Mouse (Mus musculus) MEL (cell line): Measurements from ENCODE around the gene Anapc11. TPM values are rescaled to one million over a fixed set of nuclear protein-coding genes. Genes with fewer than 3 reads are reported as not detected.

Experiments
- DNase-seq: peaks from one replicate; pipeline ENCODE4 v3.0.0; 2011; ENCODE audit warnings: low read depth, low spot score
- H3K27ac ChIP-seq: 2 replicates; pipeline ENCODE4 v1.5.1; 2012; ENCODE audit warnings: low read depth, mild to moderate bottlenecking, control low read depth, low read length, moderate library complexity; ENCODE audit not compliant: control insufficient read depth
- H3K27me3 ChIP-seq, 2 experiments: fragments of 150-350 bp in 1 of 2; sonication (generic) in 1 of 2; 2 replicates each; pipeline ENCODE4 v1.6.1; 2012; ENCODE audit warnings: low read length in 2 of 2, mild to moderate bottlenecking in 2 of 2, improper control_type of control experiment in 1 of 2, moderate library complexity in 1 of 2; ENCODE audit not compliant: insufficient read depth in 2 of 2, control insufficient read depth in 1 of 2
- H3K36me3 ChIP-seq, 2 experiments: 2 replicates each; pipeline ENCODE4 v1.6.1; 2012 to 2014; ENCODE audit warnings: low read length in 2 of 2, improper control_type of control experiment in 1 of 2, inconsistent platforms in 1 of 2, mild to moderate bottlenecking in 1 of 2; ENCODE audit not compliant: insufficient read depth in 2 of 2, control insufficient read depth in 1 of 2
- H3K4me1 ChIP-seq, 2 experiments: fragments of 150-350 bp in 1 of 2; sonication (generic) in 1 of 2; 2 replicates each; pipeline ENCODE4 v1.6.1; 2012; ENCODE audit warnings: low read length in 2 of 2, improper control_type of control experiment in 1 of 2, mild to moderate bottlenecking in 1 of 2; ENCODE audit not compliant: insufficient read depth in 2 of 2, control insufficient read depth in 1 of 2
- H3K4me3 ChIP-seq, 2 experiments: fragments of 150-350 bp in 1 of 2; sonication (generic) in 1 of 2; 2 replicates each; pipeline ENCODE4 v1.5.1; 2012; ENCODE audit warnings: low read depth in 2 of 2, low read length in 2 of 2, mild to moderate bottlenecking in 2 of 2, moderate library complexity in 2 of 2, control low read depth in 1 of 2, improper control_type of control experiment in 1 of 2; ENCODE audit not compliant: control insufficient read depth in 1 of 2, insufficient read depth in 1 of 2
- H3K79me2 ChIP-seq: 2 replicates; pipeline ENCODE4 v1.6.1; 2012; ENCODE audit warnings: mild to moderate bottlenecking, low read length, moderate library complexity; ENCODE audit not compliant: control insufficient read depth, poor library complexity, insufficient read depth
- H3K9ac ChIP-seq: 2 replicates; pipeline ENCODE4 v1.6.1; 2012; ENCODE audit warnings: low read depth, mild to moderate bottlenecking, control low read depth, low read length, moderate library complexity; ENCODE audit not compliant: control insufficient read depth, poor library complexity, severe bottlenecking
- H3K9me3 ChIP-seq: fragments of 150-350 bp; sonication (generic); replicated peaks from 2 replicates; pipeline ENCODE4 v1.6.1; 2012; ENCODE audit warnings: mild to moderate bottlenecking, low read length, improper control_type of control experiment, moderate library complexity; ENCODE audit not compliant: insufficient read depth
- BHLHE40 ChIP-seq: IDR thresholded peaks from 2 replicates; pipeline ENCODE4 v1.6.1; 2012; ENCODE audit warnings: low read depth, mild to moderate bottlenecking, inconsistent platforms, low read length, improper control_type of control experiment, borderline replicate concordance
- CHD1 ChIP-seq: IDR thresholded peaks from 2 replicates; pipeline ENCODE4 v1.6.1; 2012; ENCODE audit warnings: low read depth, mild to moderate bottlenecking, inconsistent platforms, low read length, improper control_type of control experiment
- CHD2 ChIP-seq: IDR thresholded peaks from 2 replicates; pipeline ENCODE4 v1.6.1; 2011; ENCODE audit warnings: low read length, improper control_type of control experiment
- CTCF ChIP-seq, 3 experiments: IDR thresholded peaks in 2 of 3; conservative IDR thresholded peaks in 1 of 3; 2 replicates each; pipeline ENCODE4 v1.5.1; 2011 to 2012; ENCODE audit warnings: low read length in 3 of 3, low read depth in 2 of 3, mild to moderate bottlenecking in 2 of 3, improper control_type of control experiment in 1 of 3, inconsistent platforms in 1 of 3, mixed read lengths in 1 of 3, moderate library complexity in 1 of 3; ENCODE audit not compliant: control insufficient read depth in 1 of 3, insufficient read depth in 1 of 3, poor library complexity in 1 of 3, severe bottlenecking in 1 of 3
- E2F4 ChIP-seq: IDR thresholded peaks from 2 replicates; pipeline ENCODE4 v1.6.1; 2011; ENCODE audit warnings: low read depth, low read length, improper control_type of control experiment, borderline replicate concordance
- ELF1 ChIP-seq: IDR thresholded peaks from 2 replicates; pipeline ENCODE4 v1.6.1; 2014; ENCODE audit warnings: low read depth, mild to moderate bottlenecking, inconsistent platforms, low read length, improper control_type of control experiment, moderate library complexity
- EP300 ChIP-seq, 2 experiments: IDR thresholded peaks; 2 replicates each; pipeline ENCODE4 v1.6.1; 2011; ENCODE audit warnings: improper control_type of control experiment in 2 of 2, low read length in 2 of 2, low read depth in 1 of 2, mild to moderate bottlenecking in 1 of 2
- GABPA ChIP-seq: IDR thresholded peaks from 2 replicates; pipeline ENCODE4 v1.6.1; 2012; ENCODE audit warnings: low read depth, mild to moderate bottlenecking, inconsistent platforms, low read length, improper control_type of control experiment, moderate library complexity
- HCFC1 ChIP-seq: IDR thresholded peaks from 2 replicates; pipeline ENCODE4 v1.6.1; 2012; ENCODE audit warnings: low read depth, mild to moderate bottlenecking, inconsistent platforms, low read length, improper control_type of control experiment, moderate library complexity
- JUND ChIP-seq: IDR thresholded peaks from 2 replicates; pipeline ENCODE4 v1.6.1; 2011; ENCODE audit warnings: low read depth, mild to moderate bottlenecking, improper control_type of control experiment, low read length
- MAX ChIP-seq: IDR thresholded peaks from 2 replicates; pipeline ENCODE4 v1.6.1; 2011; ENCODE audit warnings: low read length, improper control_type of control experiment
- MEF2A ChIP-seq: IDR thresholded peaks from 2 replicates; pipeline ENCODE4 v1.6.1; 2014; ENCODE audit warnings: low read depth, mild to moderate bottlenecking, inconsistent platforms, low read length, improper control_type of control experiment; ENCODE audit not compliant: poor library complexity, insufficient replicate concordance, severe bottlenecking; ENCODE audit errors: extremely low read depth
- MXI1 ChIP-seq: IDR thresholded peaks from 2 replicates; pipeline ENCODE4 v1.6.1; 2011; ENCODE audit warnings: mild to moderate bottlenecking, low read depth, low read length, improper control_type of control experiment
- MYC ChIP-seq: IDR thresholded peaks from 2 replicates; pipeline ENCODE4 v1.6.1; 2011; ENCODE audit warnings: low read depth, mild to moderate bottlenecking, low read length, improper control_type of control experiment, moderate library complexity
- NELFE ChIP-seq: IDR thresholded peaks from 2 replicates; pipeline ENCODE4 v1.6.1; 2011; ENCODE audit warnings: low read depth, low read length, improper control_type of control experiment
- NRF1 ChIP-seq: IDR thresholded peaks from 2 replicates; pipeline ENCODE4 v1.6.1; 2014; ENCODE audit warnings: low read depth, mild to moderate bottlenecking, inconsistent platforms, low read length, improper control_type of control experiment, moderate library complexity; ENCODE audit not compliant: poor library complexity, insufficient read depth, severe bottlenecking
- POLR2A ChIP-seq, 2 experiments: IDR thresholded peaks; 2 replicates each; pipeline ENCODE4 v1.6.1; 2011 to 2012; ENCODE audit warnings: low read length in 2 of 2, mild to moderate bottlenecking in 2 of 2, control low read depth in 1 of 2, improper control_type of control experiment in 1 of 2, low read depth in 1 of 2, moderate library complexity in 1 of 2; ENCODE audit not compliant: control insufficient read depth in 1 of 2, insufficient read depth in 1 of 2, poor library complexity in 1 of 2
- POLR2AphosphoS2 ChIP-seq: IDR thresholded peaks from 2 replicates; pipeline ENCODE4 v1.6.1; 2011; ENCODE audit warnings: low read length, improper control_type of control experiment
- POLR2AphosphoS5 ChIP-seq: IDR thresholded peaks from 2 replicates; pipeline ENCODE4 v1.6.1; 2012; ENCODE audit warnings: low read depth, borderline replicate concordance, mild to moderate bottlenecking, inconsistent platforms, low read length, moderate library complexity, mixed read lengths
- SIN3A ChIP-seq: IDR thresholded peaks from 2 replicates; pipeline ENCODE4 v1.6.1; 2012; ENCODE audit warnings: low read length, improper control_type of control experiment, inconsistent platforms
- SMC3 ChIP-seq: IDR thresholded peaks from 2 replicates; pipeline ENCODE4 v1.6.1; 2011; ENCODE audit warnings: low read depth, low read length, improper control_type of control experiment
- TAL1 ChIP-seq: IDR thresholded peaks from 2 replicates; pipeline ENCODE4 v1.6.1; 2012; ENCODE audit warnings: mild to moderate bottlenecking, inconsistent platforms, low read length, moderate library complexity, mixed read lengths
- TBP ChIP-seq: IDR thresholded peaks from 2 replicates; pipeline ENCODE4 v1.8.0; 2011; ENCODE audit warnings: low read depth, low read length, improper control_type of control experiment
- TCF12 ChIP-seq: IDR thresholded peaks from 2 replicates; pipeline ENCODE4 v1.6.1; 2014; ENCODE audit warnings: low read depth, mild to moderate bottlenecking, inconsistent platforms, low read length, improper control_type of control experiment, moderate library complexity
- USF2 ChIP-seq, 2 experiments: IDR thresholded peaks; 2 replicates each; pipeline ENCODE4 v1.6.1; 2011 to 2012; ENCODE audit warnings: improper control_type of control experiment in 2 of 2, low read length in 2 of 2, borderline replicate concordance in 1 of 2, inconsistent platforms in 1 of 2, low read depth in 1 of 2, mild to moderate bottlenecking in 1 of 2; ENCODE audit not compliant: insufficient read depth in 1 of 2
- ZC3H11A ChIP-seq: IDR thresholded peaks from 2 replicates; pipeline ENCODE4 v1.6.1; 2012; ENCODE audit warnings: low read depth, mild to moderate bottlenecking, inconsistent platforms, low read length, improper control_type of control experiment
- ZMIZ1 ChIP-seq: IDR thresholded peaks from 2 replicates; pipeline ENCODE4 v1.6.1; 2012; ENCODE audit warnings: low read depth, mild to moderate bottlenecking, inconsistent platforms, low read length, improper control_type of control experiment, moderate library complexity
- polyA plus RNA-seq, 2 experiments: library from polyadenylated mRNA; stranded (reverse) in 1 of 2; unstranded in 1 of 2; fragments of >175 nt in 1 of 2; fragments of >200 nt in 1 of 2; gene quantifications; 2 replicates each; pipeline versions ENCODE4 v1.2.1 to v1.2.4; 2012; ENCODE audit warnings: low replicate concordance in 2 of 2, low read depth in 1 of 2; ENCODE audit not compliant: insufficient read length in 2 of 2, insufficient read depth in 1 of 2, missing spikeins in 1 of 2
- total RNA-seq: library from RNA; depleted of rRNA; stranded (reverse); fragments of 300-350 nt; gene quantifications from 2 replicates; pipeline ENCODE4 v1.2.3, GENCODE M21; 2012

Anapc11 gene
- total and polyA plus RNA-seq, 3 experiments = 120 to 130 TPM; not detected in 1

DNA sequence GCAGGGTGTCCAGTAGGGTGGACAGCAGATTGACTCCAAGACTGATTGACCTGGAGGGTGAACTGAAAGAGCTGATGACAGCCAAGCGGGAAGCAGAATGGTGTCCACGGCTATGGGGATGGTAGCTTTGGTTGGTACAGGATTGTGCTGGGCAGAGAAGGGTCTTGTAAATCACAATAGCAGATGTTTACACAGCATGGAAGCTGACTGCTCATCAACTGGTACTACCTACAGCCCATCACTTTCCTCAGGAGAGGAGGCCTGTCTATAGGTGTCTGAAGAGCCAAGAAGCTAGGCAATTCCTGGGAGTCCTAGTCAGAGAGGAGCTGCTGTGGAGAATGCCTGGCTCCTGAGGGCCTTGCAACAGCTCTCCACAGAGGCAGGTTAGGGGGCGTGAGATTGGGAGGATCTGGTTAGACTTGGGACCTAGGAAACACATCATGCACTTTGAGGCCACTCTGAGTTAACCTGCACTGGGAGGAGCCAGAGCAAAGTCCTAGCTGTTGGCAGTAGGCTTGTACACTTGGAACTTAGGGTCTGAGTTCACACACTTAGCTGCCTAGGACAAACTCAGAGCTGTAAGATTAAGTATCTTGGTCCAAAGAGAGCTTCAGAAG is 21.7 kb upstream of the Anapc11 start:
- H3K9ac ChIP-seq = no peak overlapping the region
- TF ChIP-seq CTCF (IDR thresholded peaks at IDR 0.05 in 2 of 3, conservative IDR thresholded peaks at IDR 0.05 in 1 of 3; ENCODE audit: control insufficient read depth in 1 of 3, insufficient read depth in 1 of 3, low read depth in 2 of 3, low read length in 3 of 3, poor library complexity in 1 of 3, severe bottlenecking in 1 of 3) (no peak), POLR2A (IDR thresholded peaks at IDR 0.05; ENCODE audit: control insufficient read depth in 1 of 2, insufficient read depth in 1 of 2, low read depth in 1 of 2, low read length in 2 of 2, poor library complexity in 1 of 2) (peak in 1 of 2 experiments; percentile 54; a peak in 2 of 4 replicates), ZMIZ1 (no peak), POLR2AphosphoS2 (peak; percentile 16), NRF1 (no peak), E2F4 (no peak), MYC (no peak), POLR2AphosphoS5 (no peak), MEF2A (no peak), GABPA (no peak), BHLHE40 (no peak), JUND (no peak), SIN3A (no peak), USF2 (IDR thresholded peaks at IDR 0.05; ENCODE audit: borderline replicate concordance in 1 of 2, insufficient read depth in 1 of 2, low read depth in 1 of 2, low read length in 2 of 2) (no peak), MAX (no peak), ZC3H11A (no peak)
- TF ChIP-seq, all 39 proteins: peak for 2
- Histone ChIP-seq H3K27me3 (no peaks in the 10 kb centered on the region), H3K27ac (no peak overlapping the region), H3K9me3 (no peaks in the 10 kb centered on the region), H3K79me2 (peaks cover 54% of the 10 kb centered on the region), H3K4me1 (peaks cover 8 to 18% of the 10 kb centered on the region in 2 experiments), H3K36me3 (peaks cover 4 to 22% of the 10 kb centered on the region in 2 experiments; a peak in 3 of 4 replicates), H3K4me3 (no peak overlapping the region)
- peak; percentile 44 for DNase-seq

DNA sequence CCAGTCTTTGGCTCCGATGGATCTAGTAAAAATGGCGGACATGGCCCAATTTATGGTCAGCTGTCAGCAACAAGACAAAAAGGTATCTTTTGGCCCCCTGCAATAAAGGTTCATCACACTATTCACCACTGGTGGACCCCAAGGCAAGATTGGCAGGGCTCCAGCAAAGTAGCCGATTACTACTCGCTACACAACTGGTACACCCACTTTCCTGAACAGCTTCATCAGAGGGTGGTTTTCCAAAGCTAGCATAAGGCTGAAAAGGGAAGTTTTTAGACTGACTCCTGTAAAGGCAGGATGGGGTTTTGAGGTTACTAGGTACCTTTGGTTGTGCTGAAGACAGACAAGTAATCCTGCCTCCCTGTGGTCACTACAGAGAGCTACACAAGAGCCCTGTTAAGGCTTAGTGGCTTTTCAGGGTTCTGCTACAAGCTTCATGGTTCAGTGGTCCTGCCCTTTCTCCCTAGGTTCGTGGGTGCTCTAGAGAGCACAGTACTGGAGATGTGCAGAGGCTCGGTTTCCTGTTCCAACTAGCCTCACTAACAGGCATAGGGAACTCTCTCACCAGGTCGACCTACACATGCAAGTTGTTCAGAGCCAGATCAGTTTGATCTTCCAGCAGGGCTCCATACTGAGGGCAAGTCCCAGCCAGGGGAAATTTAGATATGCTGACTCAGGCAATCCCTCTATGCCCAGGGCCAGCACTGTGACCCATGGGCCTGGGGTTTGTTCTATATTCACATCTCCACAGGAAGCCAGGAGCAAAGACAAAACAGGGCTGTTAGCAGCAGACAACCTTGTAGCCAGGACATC is 20.8 kb upstream of the Anapc11 start:
- H3K4me3 ChIP-seq = no peak overlapping the region
- no peaks in the 10 kb centered on the region for H3K27me3 ChIP-seq
- H3K9me3 ChIP-seq = no peaks in the 10 kb centered on the region
- peaks cover 50% of the 10 kb centered on the region for H3K79me2 ChIP-seq
- H3K9ac ChIP-seq = no peak overlapping the region
- peaks cover 4 to 22% of the 10 kb centered on the region in 2 experiments; a peak in 3 of 4 replicates for H3K36me3 ChIP-seq
- H3K27ac ChIP-seq = no peak overlapping the region
- H3K4me1 ChIP-seq = peaks cover 8 to 18% of the 10 kb centered on the region in 2 experiments
- DNase-seq = peak; percentile 80
- no peak for TF ChIP-seq CHD1
- TF ChIP-seq EP300 (IDR thresholded peaks at IDR 0.05; ENCODE audit: low read depth in 1 of 2, low read length in 2 of 2) = no peak
- TF ChIP-seq CHD2 = no peak; the same call in 1 of the 2 replicates
- no peak for TF ChIP-seq TBP
- TF ChIP-seq NELFE = 0 out of 2 replicates have a peak, but pooled peaks have one; percentile 37
- no peak for TF ChIP-seq GABPA
- no peak for TF ChIP-seq JUND
- TF ChIP-seq TCF12 = no peak
- peak; percentile 69 for TF ChIP-seq POLR2AphosphoS2
- TF ChIP-seq ZC3H11A = peak; percentile 38; the same call in 1 of the 2 replicates
- TF ChIP-seq MXI1 = 0 out of 2 replicates have a peak, but pooled peaks have one; percentile 49
- no peak for TF ChIP-seq TAL1
- TF ChIP-seq ELF1 = no peak
- no peak for TF ChIP-seq MEF2A
- no peak for TF ChIP-seq USF2 (IDR thresholded peaks at IDR 0.05; ENCODE audit: borderline replicate concordance in 1 of 2, insufficient read depth in 1 of 2, low read depth in 1 of 2, low read length in 2 of 2)
- 0 out of 2 replicates have a peak, but pooled peaks have one; percentile 26 for TF ChIP-seq HCFC1
- TF ChIP-seq SIN3A = peak; percentile 70; the same call in 1 of the 2 replicates
- TF ChIP-seq SMC3 = peak; percentile 74
- TF ChIP-seq MYC = 0 out of 2 replicates have a peak, but pooled peaks have one; percentile 54
